Mouse (Mus musculus) bone marrow macrophage, adult 2 months (primary cell): ENCODE measurements around the gene Nsun2. TPM values are rescaled to one million over a fixed set of nuclear protein-coding genes. Genes with fewer than 3 reads are reported as not detected.

Source experiments
- H3K27ac ChIP-seq: 2 replicates; pipeline ENCODE4 v1.5.1; 2012; ENCODE audit warnings: low read depth, low read length; ENCODE audit not compliant: insufficient read depth
- H3K4me1 ChIP-seq: 2 replicates; pipeline ENCODE4 v1.6.1; 2012; ENCODE audit warnings: low read length; ENCODE audit not compliant: control insufficient read depth, insufficient read depth
- H3K4me3 ChIP-seq: 2 replicates; pipeline ENCODE4 v1.5.1; 2012; ENCODE audit warnings: mild to moderate bottlenecking, low read length, moderate library complexity; ENCODE audit not compliant: insufficient read depth
- CTCF ChIP-seq: IDR thresholded peaks from 2 replicates; pipeline ENCODE4 v1.5.1; 2012; ENCODE audit warnings: low read depth, mild to moderate bottlenecking, low read length, moderate library complexity
- POLR2A ChIP-seq: IDR thresholded peaks from 2 replicates; pipeline ENCODE4 v1.6.1; 2012; ENCODE audit warnings: mild to moderate bottlenecking, low read depth, low read length, borderline replicate concordance
- polyA plus RNA-seq: library from polyadenylated mRNA; stranded (reverse); fragments of >200 nt; gene quantifications from 2 replicates; pipeline ENCODE4 v1.2.4, GENCODE M21; 2012; ENCODE audit not compliant: missing spikeins, insufficient read depth, insufficient read length

The Nsun2 gene
- polyA plus RNA-seq, 1 experiment, result 33.6 TPM

GRCm38 (mm10) chr13:69672565-69672964 lies 139.0 kb downstream of the Nsun2 start:
- TF ChIP-seq POLR2A, result no peak
- no peak for TF ChIP-seq CTCF
- Histone ChIP-seq H3K4me1 (no peaks in the 10 kb centered on the region), H3K27ac (no peak overlapping the region), H3K4me3 (no peak overlapping the region)

DNA sequence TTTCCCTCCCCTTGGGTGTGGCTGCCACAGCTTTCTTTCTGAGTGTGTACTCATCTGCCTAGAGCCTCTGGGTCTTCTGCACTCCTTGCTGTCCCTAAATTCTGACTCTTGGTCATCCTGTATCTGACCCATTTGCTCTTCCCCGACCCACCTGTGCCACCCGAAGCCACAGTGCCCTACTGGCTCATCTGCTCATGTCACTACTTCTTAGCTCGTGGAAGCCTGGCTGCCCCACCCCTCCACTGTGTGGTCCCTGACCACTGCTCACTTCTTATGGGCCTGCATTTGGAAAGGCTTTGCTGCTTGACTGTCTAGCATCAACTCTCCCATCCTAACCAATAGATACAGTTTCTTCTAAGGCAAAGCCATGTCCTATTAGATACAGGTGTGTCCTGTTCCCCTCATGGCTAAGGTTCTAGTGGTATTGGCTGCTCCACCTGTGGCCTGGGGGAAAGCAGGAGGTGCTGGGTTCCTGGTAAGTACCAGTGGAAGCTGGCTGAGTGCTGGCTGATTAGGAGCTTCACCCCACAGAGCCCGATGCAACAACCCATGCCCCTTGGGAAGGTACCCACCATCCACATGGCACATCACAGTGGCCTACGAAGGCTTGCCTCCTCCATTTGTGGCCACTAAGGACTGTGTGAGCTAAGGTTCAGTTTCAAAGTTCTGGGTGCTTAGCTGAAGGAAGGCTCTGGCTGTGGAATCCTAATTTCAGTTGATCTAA lies 139.8 kb downstream of the Nsun2 start:
- Histone ChIP-seq H3K27ac (no peak overlapping the region), H3K4me1 (no peaks in the 10 kb centered on the region)
- TF ChIP-seq POLR2A (no peak), CTCF (no peak)

GRCm38 (mm10) chr13:69673921-69674618 lies 140.5 kb downstream of the Nsun2 start:
- H3K4me1 ChIP-seq, result no peaks in the 10 kb centered on the region
- TF ChIP-seq CTCF (no peak), POLR2A (no peak)
- no peak overlapping the region for H3K4me3 ChIP-seq
- H3K27ac ChIP-seq, result no peak overlapping the region

More for the DNA sequence above, 139.8 kb downstream of the Nsun2 start:
- H3K4me3 ChIP-seq, result no peak overlapping the region

Other genes with a start within 250 kb of the Nsun2 start
- gene Tent4a, start 871 bp downstream of the Nsun2 start, polyA plus RNA-seq, result 12.7 and 15.0 TPM in 2 replicates
- gene Srd5a1, start 77.7 kb downstream of the Nsun2 start, polyA plus RNA-seq, result 3.3 and 3.6 TPM in 2 replicates
- not detected in 2 replicates for gene Ube2ql1, start 206.1 kb downstream of the Nsun2 start, polyA plus RNA-seq